Mouse (Mus musculus): Measurements from ENCODE around the gene Abca8b. TPM values are rescaled to one million over a fixed set of nuclear protein-coding genes. Genes with fewer than 3 reads are reported as not detected.
"Not testable (repeated sequence)": the region's sequence is repeated elsewhere in the genome, so short reads cannot be mapped to it uniquely, and the experiment has no call there.

Abca8b gene
- polyA plus RNA-seq, 1 experiment = 2.6 TPM

DNA sequence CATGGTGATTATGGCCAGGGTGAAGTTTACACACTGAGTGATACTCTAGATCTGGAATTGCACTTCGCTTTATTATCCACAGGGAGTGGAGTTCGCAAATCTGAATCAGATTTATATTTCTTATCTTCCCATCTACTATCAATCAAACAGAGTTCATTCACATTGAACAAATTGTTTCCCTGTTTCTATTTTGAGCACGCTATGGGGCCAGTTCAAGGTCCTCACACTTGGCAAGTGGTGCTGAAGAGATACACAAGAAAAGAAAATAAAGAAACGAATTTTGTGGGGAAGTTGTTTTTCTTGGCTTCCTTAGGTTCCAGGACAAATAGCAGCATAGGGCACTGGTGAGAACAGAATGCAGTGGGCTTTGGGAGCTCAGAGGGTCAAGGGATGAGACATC, 25.1 kb downstream of the Abca8b start:
- DNase-seq (ENCODE audit: low read depth) = no peak
- no peak for TF ChIP-seq CTCF (IDR thresholded peaks at IDR 0.05; ENCODE audit: borderline replicate concordance, extremely low read depth, insufficient read depth, insufficient read length)
- TF ChIP-seq POLR2A (IDR thresholded peaks at IDR 0.05; ENCODE audit: borderline replicate concordance, extremely low read depth, insufficient read depth, insufficient read length, poor library complexity, severe bottlenecking) = no peak

- TF ChIP-seq POLR2A (IDR thresholded peaks at IDR 0.05; ENCODE audit: borderline replicate concordance, extremely low read depth, insufficient read depth, insufficient read length, poor library complexity, severe bottlenecking) (no peak), CTCF (IDR thresholded peaks at IDR 0.05; ENCODE audit: borderline replicate concordance, extremely low read depth, insufficient read depth, insufficient read length) (no peak)
- peak; percentile 93 for DNase-seq (ENCODE audit: low read depth)
Observed at GRCm38 (mm10) chr11:109961495-109962492, 33.9 kb downstream of the Abca8b start.

- TF ChIP-seq CTCF (IDR thresholded peaks at IDR 0.05; ENCODE audit: borderline replicate concordance, extremely low read depth, insufficient read depth, insufficient read length) = peak; percentile 20; the same call in 1 of the 2 replicates
- no peak for TF ChIP-seq POLR2A (IDR thresholded peaks at IDR 0.05; ENCODE audit: borderline replicate concordance, extremely low read depth, insufficient read depth, insufficient read length, poor library complexity, severe bottlenecking)
- no peak for DNase-seq (ENCODE audit: low read depth)
Observed at GRCm38 (mm10) chr11:109955185-109955584, 40.5 kb downstream of the Abca8b start.

GRCm38 (mm10) chr11:109936915-109937314, 58.7 kb downstream of the Abca8b start:
- TF ChIP-seq POLR2A (IDR thresholded peaks at IDR 0.05; ENCODE audit: borderline replicate concordance, extremely low read depth, insufficient read depth, insufficient read length, poor library complexity, severe bottlenecking) (no peak), CTCF (IDR thresholded peaks at IDR 0.05; ENCODE audit: borderline replicate concordance, extremely low read depth, insufficient read depth, insufficient read length) (no peak)
- no peak for DNase-seq (ENCODE audit: low read depth)

- not testable (repeated sequence) for DNase-seq (ENCODE audit: low read depth)
Observed at GRCm38 (mm10) chr11:109933207-109933606, 62.4 kb downstream of the Abca8b start.

- peak; percentile 14 for DNase-seq (ENCODE audit: low read depth)
- no peak for TF ChIP-seq POLR2A (IDR thresholded peaks at IDR 0.05; ENCODE audit: borderline replicate concordance, extremely low read depth, insufficient read depth, insufficient read length, poor library complexity, severe bottlenecking)
- no peak for TF ChIP-seq CTCF (IDR thresholded peaks at IDR 0.05; ENCODE audit: borderline replicate concordance, extremely low read depth, insufficient read depth, insufficient read length)
Observed at GRCm38 (mm10) chr11:109928489-109928888, 67.2 kb downstream of the Abca8b start.

- TF ChIP-seq POLR2A (IDR thresholded peaks at IDR 0.05; ENCODE audit: borderline replicate concordance, extremely low read depth, insufficient read depth, insufficient read length, poor library complexity, severe bottlenecking) = no peak
- TF ChIP-seq CTCF (IDR thresholded peaks at IDR 0.05; ENCODE audit: borderline replicate concordance, extremely low read depth, insufficient read depth, insufficient read length) = no peak
Observed at GRCm38 (mm10) chr11:109926718-109927680, 68.6 kb downstream of the Abca8b start.

DNA sequence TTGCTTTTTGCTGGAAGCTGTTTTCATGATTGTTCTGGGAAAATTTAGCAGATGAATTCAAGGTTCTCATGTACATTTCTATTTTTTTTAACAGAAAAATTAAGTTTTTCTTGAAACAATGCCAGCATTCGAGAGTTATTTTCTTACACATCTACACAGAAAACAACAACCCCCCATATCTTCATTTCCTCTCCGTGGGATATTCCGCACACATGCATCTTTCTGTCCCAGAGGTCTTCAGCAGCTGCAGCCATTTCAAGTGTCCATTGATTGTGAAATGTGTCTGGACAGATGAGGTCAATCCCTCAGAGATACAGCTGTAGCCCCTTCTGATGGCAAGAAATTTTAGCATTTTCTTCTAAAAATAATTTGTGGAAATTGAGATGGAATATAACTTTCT, 73.4 kb downstream of the Abca8b start:
- TF ChIP-seq CTCF (IDR thresholded peaks at IDR 0.05; ENCODE audit: borderline replicate concordance, extremely low read depth, insufficient read depth, insufficient read length) (no peak), POLR2A (IDR thresholded peaks at IDR 0.05; ENCODE audit: borderline replicate concordance, extremely low read depth, insufficient read depth, insufficient read length, poor library complexity, severe bottlenecking) (no peak)

More at GRCm38 (mm10) chr11:109926718-109927680, 68.6 kb downstream of the Abca8b start:
- peak; percentile 15 for DNase-seq (ENCODE audit: low read depth)

GRCm38 (mm10) chr11:109919480-109919879, 76.2 kb downstream of the Abca8b start:
- TF ChIP-seq POLR2A (IDR thresholded peaks at IDR 0.05; ENCODE audit: borderline replicate concordance, extremely low read depth, insufficient read depth, insufficient read length, poor library complexity, severe bottlenecking) (no peak), CTCF (IDR thresholded peaks at IDR 0.05; ENCODE audit: borderline replicate concordance, extremely low read depth, insufficient read depth, insufficient read length) (no peak)
- no peak for DNase-seq (ENCODE audit: low read depth)

More for the DNA sequence above, 73.4 kb downstream of the Abca8b start:
- DNase-seq (ENCODE audit: low read depth) = no peak

GRCm38 (mm10) chr11:109916654-109917053, 79.0 kb downstream of the Abca8b start:
- DNase-seq (ENCODE audit: low read depth) = no peak
- TF ChIP-seq CTCF (IDR thresholded peaks at IDR 0.05; ENCODE audit: borderline replicate concordance, extremely low read depth, insufficient read depth, insufficient read length) (no peak), POLR2A (IDR thresholded peaks at IDR 0.05; ENCODE audit: borderline replicate concordance, extremely low read depth, insufficient read depth, insufficient read length, poor library complexity, severe bottlenecking) (no peak)

GRCm38 (mm10) chr11:109913156-109913555, 82.5 kb downstream of the Abca8b start:
- not testable (repeated sequence) for DNase-seq (ENCODE audit: low read depth)

GRCm38 (mm10) chr11:109912118-109912517, 83.5 kb downstream of the Abca8b start:
- not testable (repeated sequence) for DNase-seq (ENCODE audit: low read depth)

Measured in brain, embryonic 14.5 days (tissue).